Mouse (Mus musculus) intestine, embryonic 16.5 days (tissue): ENCODE results near the gene Ccdc87. TPM values are rescaled to one million over a fixed set of nuclear protein-coding genes. Genes with fewer than 3 reads are reported as not detected.

Experiments used
- polyA plus RNA-seq: library from polyadenylated mRNA; unstranded; fragments of >200 nt; fragmentation: Nextera tagmentation; extraction: Ambion mirVana; gene quantifications from 2 replicates; pipeline ENCODE4 v1.2.1, GENCODE M21; 2015

Gene Ccdc87
- polyA plus RNA-seq, 1 experiment from 2014 or later = 0.06 TPM

Other genes with a start within 250 kb of the Ccdc87 start
- gene Lrfn4, start 223.7 kb upstream of the Ccdc87 start, polyA plus RNA-seq = 2.7 and 4.0 TPM in 2 replicates
- gene Rce1, start 213.7 kb upstream of the Ccdc87 start, polyA plus RNA-seq = 66.0 and 69.2 TPM in 2 replicates
- 1.1 and 2.1 TPM in 2 replicates for gene Gm960, start 140.7 kb upstream of the Ccdc87 start, polyA plus RNA-seq
- gene Sptbn2, start 128.2 kb upstream of the Ccdc87 start, polyA plus RNA-seq = 0.77 and 0.88 TPM in 2 replicates
- 38.5 and 41.6 TPM in 2 replicates for gene Rbm4b, start 82.9 kb upstream of the Ccdc87 start, polyA plus RNA-seq
- gene Rbm4, start 45.5 kb upstream of the Ccdc87 start, polyA plus RNA-seq = 47.3 and 49.4 TPM in 2 replicates
- gene Gm21992, start 27.8 kb upstream of the Ccdc87 start, polyA plus RNA-seq = 29.4 and 30.1 TPM in 2 replicates
- 73.1 and 77.0 TPM in 2 replicates for gene Rbm14, start 27.7 kb upstream of the Ccdc87 start, polyA plus RNA-seq
- 61.4 and 65.8 TPM in 2 replicates for gene Ccs, start within 50 bp of the Ccdc87 start, polyA plus RNA-seq
- gene Ctsf, start 15.8 kb downstream of the Ccdc87 start, polyA plus RNA-seq = 24.0 and 26.3 TPM in 2 replicates
- gene Actn3, start 38.5 kb downstream of the Ccdc87 start, polyA plus RNA-seq = 1.1 and 1.3 TPM in 2 replicates
- gene Zdhhc24, start 39.3 kb downstream of the Ccdc87 start, polyA plus RNA-seq = 10.9 and 11.1 TPM in 2 replicates
- gene Bbs1, start 67.3 kb downstream of the Ccdc87 start, polyA plus RNA-seq = 2.4 and 2.8 TPM in 2 replicates
- 137 and 138 TPM in 2 replicates for gene Dpp3, start 88.9 kb downstream of the Ccdc87 start, polyA plus RNA-seq
- 1.3 and 1.6 TPM in 2 replicates for gene Peli3, start 103.8 kb downstream of the Ccdc87 start, polyA plus RNA-seq
- 88.1 and 98.2 TPM in 2 replicates for gene Mrpl11, start 122.8 kb downstream of the Ccdc87 start, polyA plus RNA-seq
- gene Npas4, start 150.9 kb downstream of the Ccdc87 start, polyA plus RNA-seq = 0.13 and 0.22 TPM in 2 replicates
- gene Slc29a2, start 184.5 kb downstream of the Ccdc87 start, polyA plus RNA-seq = 4.5 and 5.4 TPM in 2 replicates
- gene B4gat1, start 199.5 kb downstream of the Ccdc87 start, polyA plus RNA-seq = 34.2 and 39.3 TPM in 2 replicates
- 0.92 and 1.5 TPM in 2 replicates for gene AC124502.3, start 199.5 kb downstream of the Ccdc87 start, polyA plus RNA-seq
- gene Brms1, start 202.0 kb downstream of the Ccdc87 start, polyA plus RNA-seq = 43.7 and 44.1 TPM in 2 replicates
- 2.5 and 2.8 TPM in 2 replicates for gene Rin1, start 211.1 kb downstream of the Ccdc87 start, polyA plus RNA-seq
- gene Cd248, start 228.7 kb downstream of the Ccdc87 start, polyA plus RNA-seq = 42.8 and 49.6 TPM in 2 replicates
- gene Tmem151a, start 246.2 kb downstream of the Ccdc87 start, polyA plus RNA-seq = 4.7 and 5.1 TPM in 2 replicates
- gene Yif1a, start 249.2 kb downstream of the Ccdc87 start, polyA plus RNA-seq = 155 and 176 TPM in 2 replicates